Mouse (Mus musculus) E14TG2a.4 (cell line): Measurements from ENCODE around the gene Itga9.

Source experiments
- CTCF ChIP-seq: conservative IDR thresholded peaks from 2 replicates; pipeline ENCODE4 v1.5.1; 2014; ENCODE audit warnings: low read length
- NANOG ChIP-seq: IDR thresholded peaks from 2 replicates; pipeline ENCODE4 v1.6.1; 2014; ENCODE audit warnings: borderline replicate concordance, low read length, mixed read lengths

GRCm38 (mm10) chr9:118784621-118785020, 178.1 kb downstream of the Itga9 start:
- TF ChIP-seq CTCF, result no peak
- no peak for TF ChIP-seq NANOG
